Mouse (Mus musculus) neural tube, embryonic 12.5 days (tissue): ENCODE measurements around the gene Gdf11. TPM values are rescaled to one million over a fixed set of nuclear protein-coding genes. Genes with fewer than 3 reads are reported as not detected.

Source experiments
- ATAC-seq: fragments of 200-750 bp; cut with Nextera tagmentation; 2 replicates; pipeline ENCODE4 v1.8.0; 2017; ENCODE audit warnings: low read depth, mild to moderate bottlenecking, moderate TSS enrichment, moderate library complexity; ENCODE audit not compliant: low FRiP score
- H3K27ac ChIP-seq: fragments of 300-500 bp; sonication (generic); 2 replicates; pipeline ENCODE4 v1.5.1; 2016
- H3K27me3 ChIP-seq: fragments of 300-500 bp; sonication (generic); replicated peaks from 2 replicates; pipeline ENCODE4 v1.6.1; 2016; ENCODE audit warnings: mild to moderate bottlenecking
- H3K36me3 ChIP-seq: fragments of 300-500 bp; sonication (generic); 2 replicates; pipeline ENCODE4 v1.6.1; 2016; ENCODE audit warnings: mild to moderate bottlenecking
- H3K4me1 ChIP-seq: fragments of 300-500 bp; sonication (generic); 2 replicates; pipeline ENCODE4 v1.6.1; 2016
- H3K4me2 ChIP-seq: fragments of 300-500 bp; sonication (generic); replicated peaks from 2 replicates; pipeline ENCODE4 v1.6.1; 2016; ENCODE audit warnings: mild to moderate bottlenecking
- H3K4me3 ChIP-seq: fragments of 300-500 bp; sonication (generic); 2 replicates; pipeline ENCODE4 v1.5.1; 2016
- H3K9ac ChIP-seq: fragments of 300-500 bp; sonication (generic); 2 replicates; pipeline ENCODE4 v1.6.1; 2016; ENCODE audit warnings: mild to moderate bottlenecking
- H3K9me3 ChIP-seq: fragments of 300-500 bp; sonication (generic); 2 replicates; pipeline ENCODE4 v1.6.1; 2016; ENCODE audit warnings: mild to moderate bottlenecking
- polyA plus RNA-seq: library from polyadenylated mRNA; unstranded; fragments of >200 nt; fragmentation: Nextera tagmentation; extraction: Ambion mirVana; gene quantifications from 2 replicates; pipeline ENCODE4 v1.2.1, GENCODE M21; 2016

Gdf11 gene
- polyA plus RNA-seq, 1 experiment from 2014 or later = 20.4 TPM

GRCm38 (mm10) chr10:128840612-128841011 is 50.9 kb downstream of the Gdf11 start:
- H3K4me1 ChIP-seq = 0 out of 2 replicates have a peak, but pooled peaks cover under 1% of the 10 kb centered on the region
- H3K27ac ChIP-seq = no peak overlapping the region
- H3K27me3 ChIP-seq = no peaks in the 10 kb centered on the region
- peaks cover 52% of the 10 kb centered on the region for H3K36me3 ChIP-seq
- ATAC-seq = no peak
- H3K4me3 ChIP-seq = no peak overlapping the region
- no peak overlapping the region for H3K9ac ChIP-seq
- H3K4me2 ChIP-seq = no peak overlapping the region
- H3K9me3 ChIP-seq = no peaks in the 10 kb centered on the region

DNA sequence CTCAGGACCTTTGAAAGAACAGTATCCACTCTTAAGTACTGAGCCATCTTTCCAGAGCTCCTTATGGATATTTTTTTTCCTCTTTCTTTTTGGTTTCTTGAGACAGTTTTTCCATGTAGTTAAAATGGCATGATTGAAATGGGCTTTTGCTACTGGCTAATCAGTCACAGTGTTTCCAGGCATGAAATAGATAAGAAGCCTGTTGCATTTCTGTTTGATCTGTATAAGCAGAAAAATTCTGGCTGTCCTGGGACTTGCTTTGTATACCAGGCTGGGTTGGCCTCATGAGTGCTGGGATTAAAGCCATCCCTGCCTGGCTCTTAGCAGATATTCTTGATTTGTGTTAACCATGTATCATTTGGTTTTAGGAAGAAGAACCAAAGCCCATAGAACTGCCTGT is 52.1 kb downstream of the Gdf11 start:
- Histone ChIP-seq H3K36me3 (peaks cover 59% of the 10 kb centered on the region), H3K9me3 (no peaks in the 10 kb centered on the region), H3K4me2 (no peak overlapping the region), H3K9ac (no peak overlapping the region), H3K27me3 (no peaks in the 10 kb centered on the region), H3K4me3 (no peak overlapping the region), H3K27ac (no peak overlapping the region), H3K4me1 (no peaks in the 10 kb centered on the region)
- no peak for ATAC-seq

DNA sequence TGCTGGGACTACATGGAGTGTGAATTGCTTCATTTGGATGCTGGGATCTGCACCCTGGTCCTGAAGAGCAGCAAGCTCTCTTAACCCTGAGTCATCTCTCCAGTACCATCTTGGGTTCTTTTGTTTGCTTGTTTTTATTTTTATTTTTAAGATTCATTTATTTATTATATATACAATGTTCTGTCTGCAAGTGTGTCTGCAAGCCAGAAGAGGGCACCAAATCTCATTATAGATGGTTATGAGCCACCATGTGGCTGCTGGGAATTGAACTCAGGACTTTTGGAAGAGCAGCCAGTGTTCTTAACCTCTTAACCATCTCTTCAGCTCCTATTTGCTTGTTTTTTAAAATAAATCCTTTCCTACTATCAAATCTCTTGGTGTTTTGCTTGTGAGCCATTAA is 54.1 kb downstream of the Gdf11 start:
- Histone ChIP-seq H3K4me3 (no peak overlapping the region), H3K9ac (no peak overlapping the region), H3K9me3 (no peaks in the 10 kb centered on the region), H3K4me1 (no peaks in the 10 kb centered on the region), H3K27me3 (no peaks in the 10 kb centered on the region), H3K4me2 (no peak overlapping the region), H3K27ac (no peak overlapping the region), H3K36me3 (peaks cover 58% of the 10 kb centered on the region)
- ATAC-seq = no peak

Other genes with a start within 250 kb of the Gdf11 start
- 7.9 and 8.3 TPM in 2 replicates for gene Ikzf4, start 245.7 kb downstream of the Gdf11 start, polyA plus RNA-seq
- gene Suox, start 217.6 kb downstream of the Gdf11 start, polyA plus RNA-seq = 13.9 and 15.6 TPM in 2 replicates
- 90.8 and 101 TPM in 2 replicates for gene Rab5b, start 195.5 kb downstream of the Gdf11 start, polyA plus RNA-seq
- 2.4 and 3.7 TPM in 2 replicates for gene Pmel, start 187.5 kb downstream of the Gdf11 start, polyA plus RNA-seq
- 64.0 and 65.8 TPM in 2 replicates for gene Cdk2, start 186.7 kb downstream of the Gdf11 start, polyA plus RNA-seq
- 5.5 and 6.8 TPM in 2 replicates for gene Dgka, start 146.9 kb downstream of the Gdf11 start, polyA plus RNA-seq
- gene Pym1, start 143.8 kb downstream of the Gdf11 start, polyA plus RNA-seq = 49.1 and 50.5 TPM in 2 replicates
- 0.28 and 0.54 TPM in 2 replicates for gene Mmp19, start 100.8 kb downstream of the Gdf11 start, polyA plus RNA-seq
- gene Dnajc14, start 87.7 kb downstream of the Gdf11 start, polyA plus RNA-seq = 60.2 and 63.3 TPM in 2 replicates
- 18.7 and 19.7 TPM in 2 replicates for gene Tmem198b, start 87.3 kb downstream of the Gdf11 start, polyA plus RNA-seq
- 198 and 235 TPM in 2 replicates for gene Sarnp, start 74.4 kb downstream of the Gdf11 start, polyA plus RNA-seq
- gene Ormdl2, start 70.1 kb downstream of the Gdf11 start, polyA plus RNA-seq = 31.2 and 37.2 TPM in 2 replicates
- 199 and 208 TPM in 2 replicates for gene Cd63, start 9.3 kb upstream of the Gdf11 start, polyA plus RNA-seq
- 13.5 and 15.7 TPM in 2 replicates for gene Rdh5, start 31.2 kb upstream of the Gdf11 start, polyA plus RNA-seq
- 227 and 233 TPM in 2 replicates for gene Bloc1s1, start 32.3 kb upstream of the Gdf11 start, polyA plus RNA-seq
- 7.9 and 8.3 TPM in 2 replicates for gene Itga7, start 42.1 kb upstream of the Gdf11 start, polyA plus RNA-seq
- gene Mettl7b, start 69.3 kb upstream of the Gdf11 start, polyA plus RNA-seq = not detected in 2 replicates
- gene Olfr9, start 97.7 kb upstream of the Gdf11 start, polyA plus RNA-seq = not detected in 2 replicates
- gene Olfr763, start 119.1 kb upstream of the Gdf11 start, polyA plus RNA-seq = not detected in 2 replicates
- not detected in 2 replicates for gene Olfr764-ps1, start 148.2 kb upstream of the Gdf11 start, polyA plus RNA-seq
- not detected in 2 replicates for gene Olfr765, start 158.3 kb upstream of the Gdf11 start, polyA plus RNA-seq
- gene Olfr766-ps1, start 177.3 kb upstream of the Gdf11 start, polyA plus RNA-seq = not detected in 2 replicates
- not detected in 2 replicates for gene Olfr767, start 191.2 kb upstream of the Gdf11 start, polyA plus RNA-seq
- not detected in 2 replicates for gene Olfr768, start 207.7 kb upstream of the Gdf11 start, polyA plus RNA-seq
- not detected in 2 replicates for gene Olfr769, start 226.1 kb upstream of the Gdf11 start, polyA plus RNA-seq
- not detected in 2 replicates for gene Olfr770, start 247.3 kb upstream of the Gdf11 start, polyA plus RNA-seq